Mouse (Mus musculus) embryo, embryonic 11 days (tissue): ENCODE measurements around the gene Tbxa2r.

Source experiments
- DNase-seq: peaks from one replicate; pipeline ENCODE4 v3.0.0-alpha.2; 2015

The Tbxa2r gene

DNA sequence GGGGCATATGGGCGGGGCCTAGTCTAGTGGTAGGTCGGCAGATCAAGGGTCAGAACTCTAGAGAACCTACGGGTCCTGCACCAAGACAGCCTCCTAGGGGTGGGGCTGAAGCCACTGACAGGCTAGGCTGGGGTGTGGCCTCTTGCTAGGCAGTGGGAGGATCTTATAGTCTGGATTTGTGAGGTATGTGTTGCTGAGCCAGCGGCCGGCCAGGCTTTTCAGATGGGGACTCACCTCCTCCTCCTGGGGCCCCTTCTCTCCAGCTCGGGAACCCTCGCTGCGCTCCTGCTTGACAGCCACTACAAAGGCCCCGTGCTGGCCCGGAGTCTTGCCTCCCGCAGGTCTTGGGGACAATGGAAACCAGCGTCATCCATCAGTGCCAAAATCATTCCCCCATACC lies 20.6 kb downstream of the Tbxa2r start:
- no peak for DNase-seq

DNA sequence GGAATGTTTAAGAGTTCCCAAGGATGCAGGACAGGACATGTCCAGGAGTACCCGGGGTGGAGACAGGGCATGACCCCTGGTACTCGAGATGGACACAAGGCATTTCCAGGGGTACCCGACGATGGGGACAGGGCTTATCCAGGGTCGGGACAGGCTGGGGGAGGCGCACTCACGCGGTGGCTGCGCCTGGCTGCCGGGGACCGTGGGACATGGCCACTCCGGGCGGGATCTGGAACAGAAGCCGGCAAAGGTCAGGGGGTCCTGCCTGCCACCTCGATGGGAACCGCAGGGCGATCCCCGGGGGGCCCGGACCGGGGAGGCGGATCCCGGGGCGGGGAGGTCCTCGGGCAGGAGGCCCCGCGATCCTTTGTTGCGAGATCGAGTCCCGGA lies 21.4 kb downstream of the Tbxa2r start:
- no peak for DNase-seq

DNA sequence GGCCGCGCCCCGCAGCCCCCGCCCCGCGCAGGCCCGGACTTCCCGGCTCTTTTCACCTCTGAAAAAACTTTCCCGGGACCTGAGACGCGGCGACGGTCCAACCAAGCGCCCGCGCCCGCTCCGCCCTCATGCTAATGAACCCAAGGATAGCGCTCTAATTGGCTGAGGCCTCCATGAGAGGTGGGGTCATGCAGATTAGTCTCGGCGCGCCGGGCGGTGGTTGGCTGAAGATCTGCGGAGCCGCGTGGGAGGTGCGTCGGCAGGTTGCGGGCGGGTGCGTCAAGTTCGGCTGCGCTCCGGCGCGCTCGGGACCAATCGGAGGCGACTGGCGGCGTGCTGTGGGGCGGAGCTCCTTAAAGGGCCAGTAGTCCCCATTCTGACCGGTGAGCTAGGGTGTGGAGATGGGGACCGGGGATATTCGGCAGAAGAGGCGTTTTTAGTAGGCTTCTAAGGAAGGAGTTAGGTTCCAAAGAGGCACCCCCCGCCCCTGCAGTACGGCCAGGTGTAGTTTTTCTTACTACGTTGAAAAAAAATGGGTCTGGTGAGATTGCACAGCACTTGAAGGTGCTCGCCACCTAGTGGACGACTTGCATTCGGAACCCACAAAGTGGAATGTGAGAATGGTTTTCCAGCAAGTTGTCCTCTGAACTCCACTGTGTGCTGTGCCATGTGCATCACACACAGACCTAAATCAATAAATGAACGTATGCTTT lies 22.0 kb downstream of the Tbxa2r start, which contains the start of gene Hmg20b:
Gene Hmg20b, minus strand, starts transcription at position 130 of the 713 bp plus-strand sequence.
- DNase-seq: peak; percentile 100

DNA sequence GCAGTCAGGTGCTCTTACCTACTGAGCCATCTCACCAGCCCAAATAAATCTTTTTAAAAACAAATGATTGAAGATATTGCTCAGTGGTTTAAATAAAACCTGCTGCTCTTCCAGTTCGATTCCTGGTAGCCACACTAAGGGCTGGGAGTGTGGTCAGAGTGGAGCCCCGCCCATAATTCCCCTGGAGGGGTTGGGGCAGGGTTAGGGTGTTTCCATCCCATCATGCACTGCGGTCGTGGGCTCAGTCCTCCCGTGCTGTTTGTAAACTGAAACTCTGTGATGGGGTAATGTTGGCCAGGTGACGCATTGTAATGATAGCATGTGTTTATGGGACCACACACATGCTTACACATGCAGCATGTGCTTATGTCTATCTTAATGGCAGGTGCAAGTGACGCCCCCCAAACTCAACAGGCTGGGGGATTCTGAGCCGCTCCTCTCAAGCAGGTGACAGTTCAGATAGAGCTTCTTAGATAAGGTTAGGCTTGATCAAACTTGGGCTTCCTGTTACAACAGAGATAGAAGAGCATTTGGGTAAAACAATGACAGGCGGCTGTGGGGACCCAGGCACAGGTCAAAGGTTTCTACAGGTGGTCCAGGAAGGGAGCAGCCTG lies 23.3 kb downstream of the Tbxa2r start:
- DNase-seq: no peak

DNA sequence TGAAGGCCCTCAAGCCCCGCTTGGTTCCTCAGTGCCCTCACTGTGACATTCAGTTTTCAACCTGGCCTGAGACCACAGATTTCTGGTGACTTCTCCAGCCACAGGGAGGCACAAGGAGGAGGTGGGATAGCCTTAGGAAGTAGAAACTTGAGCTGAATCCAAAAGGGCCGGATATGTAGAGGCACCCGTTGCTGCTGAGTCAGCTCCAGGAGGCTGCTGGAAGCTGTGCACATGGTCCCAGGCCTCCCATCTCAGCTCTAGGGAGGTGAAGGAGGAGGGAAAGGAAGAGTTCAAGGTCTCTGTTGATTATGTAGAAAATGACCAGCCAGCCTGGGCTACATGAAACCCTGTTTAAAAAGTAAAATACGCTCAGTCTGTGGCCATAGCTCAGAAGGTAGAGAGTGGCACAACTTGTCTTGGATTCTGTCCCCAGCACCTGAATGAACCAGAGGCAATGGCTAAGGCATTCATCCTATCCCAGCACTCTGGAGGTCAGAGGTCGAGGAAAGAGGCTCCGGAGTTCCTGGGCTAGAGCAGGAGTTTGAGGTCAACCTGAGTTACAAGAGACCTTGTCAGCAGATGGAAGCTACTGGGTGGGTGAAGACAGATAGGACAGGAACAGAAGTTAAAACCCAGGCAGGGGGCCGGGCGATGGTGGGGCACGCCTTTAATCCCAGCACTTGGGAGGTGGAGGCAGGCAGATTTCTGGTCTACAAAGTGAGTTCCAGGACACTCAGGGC lies 26.4 kb downstream of the Tbxa2r start:
- DNase-seq: no peak

DNA sequence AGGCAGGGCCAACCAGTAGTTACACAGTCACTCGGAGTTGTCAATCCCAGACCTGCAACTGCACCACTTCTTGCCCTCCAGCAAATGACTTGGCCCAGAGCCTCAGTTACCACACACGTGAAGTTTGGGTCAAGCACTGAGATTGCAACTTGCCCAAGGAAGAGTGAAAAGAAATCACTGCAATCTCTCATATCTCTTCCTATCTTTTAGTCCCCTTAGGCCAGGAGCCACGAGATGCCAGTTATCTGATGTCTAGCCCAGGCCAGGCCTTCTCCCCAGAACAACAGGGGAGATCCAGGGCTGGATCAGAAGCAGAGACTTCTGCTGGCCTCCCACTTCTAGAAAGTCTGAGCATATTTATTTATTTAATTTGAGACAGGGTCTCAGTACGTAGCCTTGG lies 27.0 kb downstream of the Tbxa2r start:
- no peak for DNase-seq

DNA sequence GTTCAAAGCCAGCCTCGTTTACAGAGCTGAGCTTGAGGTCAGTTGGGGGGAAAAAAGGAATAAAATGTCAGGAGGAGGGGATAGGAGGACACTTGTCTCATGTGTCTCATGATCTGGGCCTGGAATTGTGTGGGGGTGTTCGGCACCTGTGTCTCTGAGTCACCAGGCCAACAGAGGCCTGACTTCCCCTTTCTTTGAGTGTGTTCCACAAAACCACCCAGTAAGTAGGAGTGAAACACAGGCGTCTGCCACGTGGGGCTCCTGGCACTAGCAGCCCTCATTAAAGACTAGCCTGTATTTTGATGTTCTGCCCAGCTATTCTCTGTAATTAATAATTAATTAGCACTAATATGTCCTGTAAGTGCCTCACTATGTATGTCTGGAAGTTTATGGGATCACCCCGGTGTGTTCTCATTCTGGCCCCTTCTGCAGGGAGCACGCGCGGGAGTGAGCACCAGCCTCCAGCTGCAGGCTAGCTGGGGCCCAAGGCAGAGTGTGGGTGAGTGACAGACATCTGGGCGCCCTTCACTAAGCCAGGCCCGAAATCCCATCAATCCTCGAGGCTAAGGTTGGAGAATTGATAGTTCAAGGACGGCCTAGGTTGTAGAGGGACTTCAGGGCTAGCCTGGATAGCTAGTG lies 27.9 kb downstream of the Tbxa2r start:
- DNase-seq: no peak

DNA sequence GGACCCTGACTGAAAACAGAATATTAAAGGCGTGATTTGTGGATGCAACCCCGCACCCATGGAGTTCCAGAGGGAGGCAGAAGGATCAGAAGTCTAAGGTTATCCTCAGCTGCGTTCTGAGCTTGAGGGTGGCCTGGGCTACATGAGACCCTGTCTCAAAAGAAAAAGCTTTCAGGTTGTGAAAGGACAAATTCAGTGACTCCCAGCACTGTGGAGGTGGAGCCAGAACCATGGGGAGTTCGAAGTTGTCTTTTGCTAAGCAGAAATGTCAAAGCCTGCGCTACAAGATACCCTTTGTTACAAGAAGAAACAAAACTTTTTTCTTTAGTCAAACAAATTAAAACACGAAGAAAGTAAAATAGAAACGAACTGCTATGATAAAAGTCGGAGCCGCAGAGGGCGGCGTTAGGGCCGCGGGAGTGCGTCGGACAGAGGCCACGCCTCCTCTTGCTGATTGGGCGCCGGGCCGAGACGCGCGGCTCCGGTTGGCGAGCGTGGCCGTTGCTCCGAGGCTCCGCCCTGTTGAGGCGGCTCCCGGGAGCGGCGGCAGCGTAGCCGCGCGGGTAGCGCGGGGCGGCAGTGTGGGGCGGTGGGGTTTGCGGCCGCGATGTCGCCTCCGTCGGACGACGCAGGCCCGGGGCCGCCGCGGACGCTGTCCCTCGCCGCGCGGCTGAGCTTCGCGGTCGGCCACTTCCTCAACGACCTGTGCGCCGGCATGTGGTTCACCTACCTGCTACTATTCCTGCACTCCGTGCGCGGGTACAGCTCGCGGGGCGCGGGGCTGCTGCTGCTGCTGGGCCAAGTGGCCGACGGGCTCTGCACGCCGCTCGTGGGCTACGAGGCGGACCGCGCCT lies 28.7 kb downstream of the Tbxa2r start, which contains the start of gene Mfsd12:
Gene Mfsd12, plus strand, starts transcription at position 501 of the 854 bp plus-strand sequence.
- DNase-seq: peak; percentile 96

DNA sequence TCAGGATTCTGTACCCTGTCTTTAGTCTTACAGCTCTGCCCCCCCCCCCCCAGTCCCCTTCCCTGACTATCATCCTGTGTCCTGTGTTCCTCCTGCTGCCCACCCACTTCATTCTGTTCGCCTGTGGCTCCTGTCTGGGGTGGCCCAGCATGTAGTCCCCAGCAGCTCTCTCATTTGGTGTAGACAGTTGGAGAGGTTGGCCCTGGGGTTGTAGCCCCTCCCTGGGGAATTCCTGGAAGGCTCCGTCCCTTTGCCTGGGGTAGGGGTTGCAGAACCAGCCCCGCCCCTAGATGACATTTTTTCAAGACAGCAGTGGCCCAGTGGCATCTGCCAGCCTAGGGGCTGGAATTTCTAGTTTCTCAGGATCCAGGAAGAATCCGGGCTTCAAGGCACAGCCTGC lies 29.7 kb downstream of the Tbxa2r start:
- no peak for DNase-seq

DNA sequence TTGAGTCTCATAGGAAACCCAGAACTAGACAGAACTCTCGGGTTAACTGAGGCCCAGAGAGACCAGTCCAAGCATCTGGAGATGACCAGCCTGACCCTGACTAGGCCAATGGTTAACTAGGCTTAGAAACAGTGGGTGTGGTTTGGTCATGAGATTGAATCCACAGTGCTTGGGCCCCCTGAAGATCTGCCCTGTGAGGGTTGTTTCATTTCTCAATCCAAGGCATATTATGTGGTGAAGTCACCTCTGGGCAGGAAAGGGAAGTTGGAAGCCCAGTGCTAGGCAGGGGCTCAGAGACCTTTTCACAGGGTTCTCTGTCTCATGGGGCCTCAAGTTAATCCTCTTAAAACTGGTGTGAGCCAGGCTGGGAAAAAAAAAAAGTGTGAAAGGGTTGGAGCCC lies 30.3 kb downstream of the Tbxa2r start:
- no peak for DNase-seq

DNA sequence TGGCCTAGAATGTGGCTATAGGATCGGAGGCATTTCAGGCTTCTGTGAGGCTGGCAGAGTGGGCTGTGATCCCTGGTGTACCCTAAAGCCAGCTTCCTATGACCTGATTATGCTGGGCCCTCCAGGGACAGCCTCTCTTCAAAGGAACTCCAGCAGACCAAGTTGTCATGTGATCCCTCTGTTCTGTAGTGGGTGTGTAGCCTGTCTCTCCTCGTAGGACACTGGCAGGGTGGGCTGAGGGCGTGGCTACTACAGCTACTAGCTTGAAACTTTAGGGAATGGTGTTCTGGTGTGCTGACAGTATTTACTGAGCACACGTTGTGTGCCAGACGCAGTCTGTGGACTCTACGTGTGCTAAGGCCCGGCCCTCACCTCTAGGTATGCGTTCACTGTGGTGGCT lies 32.2 kb downstream of the Tbxa2r start:
- no peak for DNase-seq

DNA sequence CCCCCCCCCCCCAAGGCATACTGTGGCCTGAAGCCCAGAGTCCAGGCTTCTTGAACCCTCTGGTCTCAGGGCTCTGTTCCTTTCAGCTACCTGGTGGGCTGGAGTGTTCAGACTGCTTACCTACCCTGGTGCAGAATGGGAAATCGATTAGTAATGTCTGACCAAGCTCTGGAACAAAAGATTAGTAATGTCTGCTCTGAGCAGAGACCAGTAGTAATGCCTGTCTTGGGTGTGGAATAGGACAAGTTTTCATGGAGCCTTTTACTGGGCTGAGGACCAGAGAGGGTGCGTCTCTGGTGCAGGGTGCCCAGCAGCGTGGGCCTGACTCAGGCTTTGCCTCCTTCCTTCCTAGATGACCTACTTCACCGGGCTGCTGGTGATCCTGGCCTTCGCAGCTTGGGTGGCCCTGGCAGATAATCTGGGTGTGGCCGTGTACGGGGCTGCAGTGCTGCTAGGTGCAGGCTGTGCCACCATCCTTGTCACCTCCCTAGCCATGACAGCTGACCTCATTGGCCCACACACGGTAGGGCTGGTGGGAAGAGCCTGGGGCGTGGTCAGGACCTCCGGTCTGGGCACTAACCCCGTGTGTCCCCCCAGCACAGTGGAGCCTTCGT lies 33.9 kb downstream of the Tbxa2r start:
- DNase-seq: no peak

DNA sequence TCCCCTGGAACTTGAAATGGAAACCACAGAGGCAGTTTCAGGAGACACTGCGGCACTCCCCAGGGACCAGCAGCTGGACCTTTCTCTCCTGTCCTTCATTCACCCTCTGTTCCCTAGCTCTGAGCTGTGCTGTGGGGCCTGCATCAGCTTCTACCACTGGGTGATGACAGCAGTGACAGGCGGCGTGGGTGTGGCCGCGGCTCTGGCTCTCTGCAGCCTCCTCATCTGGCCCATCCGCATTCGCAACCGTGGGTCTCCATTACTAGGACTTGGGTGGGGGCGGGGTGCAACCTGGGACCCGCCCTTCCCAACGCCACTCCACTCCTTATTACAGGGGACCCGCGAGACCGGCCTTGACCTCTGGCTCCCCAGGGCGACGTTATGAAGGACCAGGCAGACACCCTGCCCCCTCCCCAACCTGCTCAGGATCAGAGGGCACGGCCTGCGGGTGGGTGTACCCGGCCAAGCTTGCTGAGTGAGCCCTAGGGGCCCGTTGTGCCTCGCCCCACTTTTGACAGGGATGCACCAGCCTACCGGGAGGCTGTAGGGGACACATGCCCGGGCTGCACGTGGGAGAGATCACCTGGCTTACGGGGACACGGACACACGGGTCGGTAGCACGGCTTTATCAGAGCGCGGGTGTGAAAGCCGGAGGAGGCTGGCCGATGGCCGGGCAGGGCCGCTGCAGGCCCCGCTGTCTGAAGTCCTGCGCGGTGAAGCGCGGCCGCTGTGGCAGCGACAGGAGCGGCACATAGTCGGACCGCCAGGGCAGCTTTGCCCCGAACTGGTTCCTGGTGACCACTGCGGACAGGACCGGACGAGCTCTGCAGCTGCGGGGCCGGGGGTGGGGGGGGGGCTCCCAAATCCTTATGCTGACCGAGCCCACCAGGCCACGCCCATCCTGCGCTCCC lies 35.2 kb downstream of the Tbxa2r start:
- DNase-seq: no peak

DNA sequence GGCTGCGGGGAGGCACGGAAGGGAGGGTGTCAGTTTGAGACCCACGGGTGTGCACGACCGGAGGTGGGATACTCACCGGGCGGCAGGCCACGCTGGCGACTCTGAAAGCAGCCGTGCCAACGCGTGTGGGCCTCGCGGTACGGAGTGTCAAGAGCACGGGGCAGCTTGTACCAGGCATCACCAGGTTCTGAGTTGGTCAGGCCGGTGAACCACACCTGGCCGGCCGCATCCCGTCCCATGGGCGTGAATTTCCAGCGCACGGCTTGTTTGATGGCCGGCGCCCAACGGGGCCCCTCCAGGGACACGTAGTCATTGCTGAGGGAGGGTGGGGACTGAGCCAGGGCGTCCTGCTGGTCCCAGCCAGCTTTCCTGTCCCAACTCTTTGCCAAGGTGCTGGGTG lies 36.1 kb downstream of the Tbxa2r start:
- no peak for DNase-seq

DNA sequence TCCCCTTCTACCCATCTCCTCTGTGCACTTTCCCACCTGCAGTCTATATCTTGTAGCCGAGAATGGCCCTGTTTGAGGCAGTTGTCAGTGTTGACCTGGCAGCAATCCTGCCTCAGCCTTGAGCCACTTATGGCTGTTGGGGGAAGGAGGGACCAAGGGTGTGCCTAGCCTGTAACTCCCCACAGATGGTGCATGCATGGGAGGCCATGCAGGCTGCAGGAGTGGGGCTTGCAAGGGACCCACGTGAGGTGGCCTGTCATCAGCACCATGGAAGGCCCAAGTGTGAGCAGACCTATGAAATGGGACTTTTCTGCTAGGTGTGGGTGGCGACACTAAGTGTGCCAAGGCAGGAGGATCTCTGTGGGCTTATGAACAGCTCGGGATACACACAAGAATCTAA lies 36.5 kb downstream of the Tbxa2r start:
- DNase-seq: no peak

DNA sequence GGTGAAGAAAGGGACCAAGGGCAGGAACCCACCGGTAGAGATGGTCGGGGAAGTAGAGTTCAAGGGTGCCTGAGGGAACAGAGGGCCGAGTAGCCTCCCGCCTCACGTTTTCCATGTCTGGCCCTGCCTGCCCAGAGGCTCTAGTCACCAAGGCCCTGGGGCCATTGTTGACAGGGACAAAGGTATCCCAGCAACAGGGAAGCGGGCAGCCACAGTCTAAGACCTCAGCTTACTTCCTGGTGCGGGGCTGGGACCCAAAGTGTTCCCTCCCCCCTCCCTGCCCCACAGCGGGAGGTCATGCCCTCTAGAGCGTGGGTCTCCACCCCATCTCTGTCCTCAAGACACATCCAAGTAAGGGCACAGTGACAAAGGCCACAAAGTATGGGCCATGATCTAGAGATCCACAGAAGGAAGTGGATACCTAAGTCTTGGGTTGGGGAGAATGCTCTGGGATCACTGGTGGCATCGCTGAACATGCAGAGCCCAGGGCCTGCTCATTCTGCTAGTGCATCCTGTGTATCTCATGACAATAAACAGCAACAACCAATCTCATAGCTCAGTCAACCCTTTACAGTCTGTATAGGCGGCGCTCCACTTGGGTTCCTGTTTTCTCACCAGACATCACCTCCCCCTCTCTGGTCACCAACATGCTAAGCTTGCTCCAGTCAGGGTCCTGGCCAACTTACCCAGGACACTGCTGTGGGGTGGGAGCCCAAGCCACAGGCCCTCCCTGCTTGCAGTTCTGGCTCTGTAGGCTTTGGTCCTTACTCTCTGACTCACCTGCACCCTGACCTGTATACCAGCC lies 37.3 kb downstream of the Tbxa2r start, which contains the start of gene 4930404N11Rik:
Gene 4930404N11Rik, minus strand, starts transcription at position 145 of the 805 bp plus-strand sequence.
- peak; percentile 72 for DNase-seq

DNA sequence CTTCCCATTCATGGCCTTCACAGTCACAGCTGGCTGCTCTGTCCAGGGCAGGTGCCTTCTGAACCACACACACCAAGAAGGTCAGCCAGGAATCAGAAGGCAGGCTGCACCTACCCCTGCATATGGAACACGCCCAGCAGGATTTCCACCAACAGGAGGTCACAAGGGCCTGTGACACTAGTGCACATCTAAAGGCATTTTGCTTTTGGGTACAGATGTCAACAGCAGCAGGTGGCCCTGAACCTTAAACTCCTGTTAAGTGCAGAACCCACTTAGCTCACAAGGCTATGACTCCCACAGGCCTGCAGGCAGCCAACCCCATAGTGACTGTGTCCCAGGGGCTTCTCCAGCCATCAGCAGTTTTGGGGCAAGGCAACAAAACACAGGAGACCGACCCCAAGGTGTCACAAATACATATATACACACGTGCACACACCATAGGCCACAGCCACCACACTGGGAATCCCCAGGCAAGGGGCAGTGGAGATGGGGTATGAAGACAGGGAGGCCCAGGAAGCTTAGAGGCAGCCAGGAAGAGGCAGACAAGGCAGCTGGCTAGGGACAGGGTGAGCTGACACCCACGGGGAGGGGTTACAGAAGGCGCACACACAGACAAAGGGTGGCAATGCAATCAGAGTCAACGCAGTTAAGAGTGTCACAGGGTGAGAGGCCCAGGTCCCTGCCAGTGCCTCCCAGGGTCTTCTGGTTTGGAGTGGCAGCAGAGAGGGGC lies 38.1 kb downstream of the Tbxa2r start:
- no peak for DNase-seq

DNA sequence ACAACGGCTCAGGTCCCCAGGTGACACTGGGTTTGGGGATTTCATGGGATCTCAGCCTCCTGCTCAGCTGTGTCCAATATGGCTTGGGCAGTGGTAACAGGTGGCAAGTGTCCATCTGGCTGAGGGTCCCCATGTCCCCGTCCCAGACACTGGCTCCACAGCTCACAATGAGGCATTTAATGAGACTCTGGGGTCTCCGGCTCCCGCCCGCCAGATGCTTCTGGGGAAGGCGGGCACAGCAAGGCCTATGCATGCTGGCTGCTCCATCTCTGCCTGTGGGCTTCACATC lies 38.6 kb downstream of the Tbxa2r start:
- no peak for DNase-seq

DNA sequence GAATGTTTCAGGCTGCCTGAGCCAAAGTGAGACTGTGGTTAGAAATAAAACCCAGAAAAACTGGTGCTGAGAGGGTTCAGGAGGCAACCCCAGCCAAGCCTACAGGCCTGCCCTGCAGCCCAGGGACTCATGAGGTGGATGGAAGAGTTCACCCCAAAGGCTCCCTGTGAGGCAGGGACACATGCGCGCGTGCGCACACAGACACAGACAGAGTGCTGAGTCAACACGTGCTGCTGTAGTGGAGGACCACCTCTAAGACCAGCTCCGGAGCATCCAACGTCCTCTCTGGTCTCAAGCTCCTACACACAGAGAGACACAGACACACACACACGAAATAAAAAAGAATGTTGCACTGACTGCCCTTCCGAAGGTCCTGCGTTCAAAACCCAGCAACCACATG lies 46.8 kb downstream of the Tbxa2r start:
- no peak for DNase-seq
